Mouse (Mus musculus): ENCODE measurements around the gene Bcl6b.

GRCm38 (mm10) chr11:70254931-70255531 is 25.4 kb upstream of the Bcl6b start, which contains the start of gene Alox12:
- peak; percentile 35; the same call in 1 of the 2 replicates for TF ChIP-seq CTCF (IDR thresholded peaks at IDR 0.05; ENCODE audit: low read depth)
- TF ChIP-seq EP300 (IDR thresholded peaks at IDR 0.05; ENCODE audit: low read depth), result no peak
